Comparison of ENCODE assay signal across 8 mouse cellular contexts in the genomic region with DNA sequence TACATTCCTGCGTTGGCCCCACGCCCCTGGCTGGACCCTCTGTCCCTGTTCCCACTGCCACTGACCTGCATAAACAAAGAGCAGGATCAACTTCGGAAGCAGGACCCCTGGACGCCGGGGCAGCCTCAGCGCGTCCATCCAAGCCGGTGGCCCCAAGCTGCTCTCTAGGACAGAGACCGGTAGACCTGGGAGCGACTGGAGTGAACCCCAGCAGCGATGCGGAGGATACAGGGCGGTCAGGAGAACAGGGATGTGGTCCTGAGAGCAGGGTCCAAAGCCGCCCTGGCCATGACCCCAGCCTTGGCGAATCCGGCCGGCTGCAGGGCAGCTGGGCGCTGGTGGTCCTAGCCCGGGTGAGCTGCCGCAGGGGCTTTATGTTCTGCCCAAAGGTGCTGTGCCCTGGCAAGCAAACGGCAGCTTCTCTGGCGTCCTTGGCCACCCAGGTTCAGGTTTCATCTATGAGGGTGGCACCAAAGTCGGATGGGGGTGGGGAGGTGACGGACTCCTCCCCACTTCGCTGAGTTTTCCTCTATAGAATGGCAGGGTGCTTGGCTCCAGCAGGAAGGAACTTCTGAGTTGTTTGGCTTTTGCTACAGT. TPM values are rescaled to one million over a fixed set of nuclear protein-coding genes. Genes with fewer than 3 reads are reported as not detected.
A peak's percentile ranks its signal among the peaks of the same experiment; 100 is the strongest.
DNase-seq lines count a peak whose midpoint lies in the region; ATAC-seq lines count a peak whose summit lies in the region.

No protein-coding gene starts in this region.

- under 1% methylated on average over 25 of the region's 25 CpGs for WGBS in heart, embryonic 16.5 days

- H3K36me3 ChIP-seq in heart, embryonic 16.5 days (ENCODE audit: control insufficient read depth, insufficient read depth) = no peaks in the 10 kb centered on the region

- H3K4me2 ChIP-seq in heart, embryonic 16.5 days (ENCODE audit: low read depth, low read length) = peak overlapping the region; percentile 80

- H3K4me1 ChIP-seq in heart, embryonic 16.5 days (ENCODE audit: control insufficient read depth, insufficient read depth, low read length) = no peaks in the 10 kb centered on the region

- DNase-seq in cerebellum, postnatal 36 days = peak; percentile 4
- DNase-seq in embryo, embryonic 9.5 days (ENCODE audit: extremely low spot score) = peak; percentile 65
- peak; percentile 56 to 68 for DNase-seq in kidney, postnatal 25 days
- no peak for DNase-seq in natural killer cell, adult 2 months (ENCODE audit: low spot score in 2 of 2)

- no peaks in the 10 kb centered on the region for H3K9me3 ChIP-seq in heart, embryonic 16.5 days (replicated peaks; ENCODE audit: control insufficient read depth, low read length)

- no peaks in the 10 kb centered on the region for H3K27me3 ChIP-seq in heart, embryonic 16.5 days (ENCODE audit: control insufficient read depth, insufficient read depth, low read length)

- peak overlapping the region; percentile 75 for H3K9ac ChIP-seq in heart, embryonic 16.5 days (ENCODE audit: low read length)

- H3K4me3 ChIP-seq in heart, embryonic 16.5 days (ENCODE audit: low read length) = peak overlapping the region; percentile 65

- peak overlapping the region; percentile 59 for H3K27ac ChIP-seq in heart, embryonic 16.5 days (ENCODE audit: low read length)

- ATAC-seq in cerebellum, adult (ENCODE audit: insufficient number of reproducible peaks, low FRiP score, low TSS enrichment) = no peak
- ATAC-seq in heart, embryonic 16.5 days (replicated peaks; ENCODE audit: extremely low read depth, insufficient read depth, low FRiP score) = peak; percentile 55; the same call in 1 of the 2 replicates
- peak; percentile 35 for ATAC-seq in megakaryocyte progenitor cell, adult 5-6 weeks (replicated peaks; ENCODE audit: poor library complexity)
- no peak for ATAC-seq in erythroid progenitor cell, adult 5-6 weeks (replicated peaks; ENCODE audit: low FRiP score, poor library complexity, severe bottlenecking)

RNA-seq across cellular contexts. Expression of a gene that starts 3.1 kb away (rescaled TPM):
- polyA plus RNA-seq in heart, embryonic 16.5 days (2015; fragmentation: Nextera tagmentation; extraction: Ambion mirVana) = 6.1 and 6.9 TPM in 2 replicates
- total RNA-seq in megakaryocyte progenitor cell, adult 5-6 weeks (2015) = 0.02 and 0.17 TPM in 2 replicates
- 0.08 TPM in 1 of 2 replicates, not detected in the other for total RNA-seq in megakaryocyte progenitor cell, adult 5-6 weeks (2017)
- total RNA-seq in erythroid progenitor cell, adult 5-6 weeks (2015; ENCODE audit: low replicate concordance) = not detected in 2 replicates
- 0.13 TPM in 1 of 2 replicates, not detected in the other for total RNA-seq in erythroid progenitor cell, adult 5-6 weeks (2017; ENCODE audit: low replicate concordance)

Comparison
In these comparisons a context has a peak if more than half of its experiments do, and no peak if none do; other contexts are left out.
1. DNase-seq: peak in cerebellum, postnatal 36 days (2 of 2), embryo, embryonic 9.5 days (single experiment) and kidney, postnatal 25 days (2 of 2); none in natural killer cell, adult 2 months (0 of 2).
2. ATAC-seq: peak in heart, embryonic 16.5 days (single experiment) and megakaryocyte progenitor cell, adult 5-6 weeks (single experiment); none in cerebellum, adult (single experiment) and erythroid progenitor cell, adult 5-6 weeks (single experiment).